Mouse (Mus musculus): ENCODE data around the gene Agap1.

GRCm38 (mm10) chr1:89542464-89542863 is 87.9 kb downstream of the Agap1 start:
- TF ChIP-seq CTCF (IDR thresholded peaks at IDR 0.05; ENCODE audit: extremely low read depth, insufficient read depth, low read length): no peak
- no peak for TF ChIP-seq POLR2A (IDR thresholded peaks at IDR 0.05; ENCODE audit: extremely low read depth, insufficient read depth, low read length)

Measured in cortical plate, adult 2 months (tissue).